17 mouse cellular contexts compared by ENCODE assay signal in genomic region chr6:72508596-72508995, GRCm38 (mm10). TPM values are rescaled to one million over a fixed set of nuclear protein-coding genes. Genes with fewer than 3 reads are reported as not detected.
DNase-seq lines count a peak whose midpoint lies in the region; ATAC-seq and TF ChIP-seq lines count a peak whose summit lies in the region.
"Had no signal": no experiment of that assay in that cellular context is flagged by ENCODE, and none has a peak within 500 bp of the region (broad histone marks: within the 10 kb centered on the region; RNA-seq: fewer than 3 reads in every experiment).

No protein-coding gene starts in this region.

- no peak overlapping the region for H3K9ac ChIP-seq in limb, embryonic 15.5 days
- H3K9ac ChIP-seq: forebrain, embryonic 12.5 days; heart, embryonic 15.5 days; lung, embryonic 14.5 days had no signal

- ATAC-seq in limb, embryonic 15.5 days (ENCODE audit: insufficient number of reproducible peaks, low FRiP score, low TSS enrichment, low read depth), result no peak
- ATAC-seq: inflammation-experienced regulatory T-cells, adult 6 months had no signal

- no peak overlapping the region for H3K4me3 ChIP-seq in layer of hippocampus, adult 2 months
- H3K4me3 ChIP-seq in brown adipose tissue, adult 24 weeks (ENCODE audit: insufficient read depth, low read depth, low read length), result no peak overlapping the region
- no peak overlapping the region for H3K4me3 ChIP-seq in limb, embryonic 15.5 days
- H3K4me3 ChIP-seq: forebrain, embryonic 12.5 days; heart, embryonic 15.5 days; megakaryocyte, embryonic 14.5 days had no signal

- no peaks in the 10 kb centered on the region for H3K36me3 ChIP-seq in limb, embryonic 15.5 days
- H3K36me3 ChIP-seq: forebrain, embryonic 12.5 days; G1E; heart, embryonic 15.5 days had no signal

- DNase-seq in adrenal gland, adult 2 months, result peak; percentile 48
- no peak for DNase-seq in adrenal gland, postnatal 25 days
- DNase-seq in layer of hippocampus, adult 2 months (ENCODE audit: low spot score in 2 of 2), result no peak
- no peak for DNase-seq in layer of hippocampus, adult 9-10 months (ENCODE audit: low spot score)
- DNase-seq in cerebellum, adult 11 months, result no peak
- DNase-seq in thymus, postnatal 10 days (ENCODE audit: low spot score in 2 of 2), result no peak
- DNase-seq: cerebellum, adult 11-12 months; kidney, postnatal 25 days; liver; lung, embryonic 14.5 days had no signal

- WGBS in limb, embryonic 15.5 days, result 54% methylated on average over 4 of the region's 4 CpGs

- H3K4me2 ChIP-seq in limb, embryonic 15.5 days, result no peak overlapping the region
- H3K4me2 ChIP-seq: forebrain, embryonic 12.5 days; heart, embryonic 15.5 days; lung, embryonic 14.5 days had no signal

- no peaks in the 10 kb centered on the region for H3K27me3 ChIP-seq in limb, embryonic 15.5 days
- H3K27me3 ChIP-seq: forebrain, embryonic 12.5 days; heart, embryonic 15.5 days had no signal

- no peaks in the 10 kb centered on the region for H3K9me3 ChIP-seq in limb, embryonic 15.5 days
- H3K9me3 ChIP-seq: forebrain, embryonic 12.5 days; G1E; heart, embryonic 15.5 days had no signal

- TF ChIP-seq CTCF in layer of hippocampus, adult 2 months (conservative IDR thresholded peaks at IDR 0.05), result no peak

- peaks cover 32% of the 10 kb centered on the region for H3K4me1 ChIP-seq in brown adipose tissue, adult 24 weeks (ENCODE audit: control insufficient read depth, insufficient read depth, insufficient read length, low read length)
- H3K4me1 ChIP-seq in limb, embryonic 15.5 days, result peaks cover 43% of the 10 kb centered on the region

- H3K27ac ChIP-seq in layer of hippocampus, adult 2 months, result peak overlapping the region; percentile 32; the same call in 1 of the 2 replicates
- peak overlapping the region; percentile 59 for H3K27ac ChIP-seq in brown adipose tissue, adult 24 weeks (replicated peaks; ENCODE audit: low read depth, low read length)
- H3K27ac ChIP-seq in limb, embryonic 15.5 days, result peak overlapping the region; percentile 71
- H3K27ac ChIP-seq: forebrain, embryonic 12.5 days; heart, embryonic 15.5 days had no signal

RNA-seq across cellular contexts. Expression of gene Sh2d6, which starts 12.9 kb away (rescaled TPM):
- total RNA-seq in adrenal gland, adult 2 months (2021), result under 1 TPM; 0.23 to 0.24 TPM
- 0.25 and 0.49 TPM in 2 replicates for polyA plus RNA-seq in adrenal gland, adult 2 months (2012; rRNA removed)
- total RNA-seq in adrenal gland, postnatal 25 days (2021), result 0.39 TPM in 1 of 2 replicates, not detected in the other
- under 1 TPM; 0.49 to 0.56 TPM for total RNA-seq in layer of hippocampus, adult 2 months (2021)
- polyA plus RNA-seq in brown adipose tissue, adult 24 weeks (2012; ENCODE audit: insufficient read depth, insufficient read length, missing spikeins), result not detected in 2 replicates
- polyA plus RNA-seq in limb, embryonic 15.5 days (2015; fragmentation: Nextera tagmentation; extraction: Ambion mirVana), result 0.17 and 0.36 TPM in 2 replicates
- polyA plus RNA-seq: G1E; heart, embryonic 15.5 days; inflammation-experienced regulatory T-cells, adult 6 months; lung, embryonic 14.5 days had no signal

RNA-seq across cellular contexts. Expression of gene Capg, which starts 35.6 kb away (rescaled TPM):
- 10 to 100 TPM; 32.2 to 56.3 TPM for total RNA-seq in adrenal gland, adult 2 months (2021)
- polyA plus RNA-seq in adrenal gland, adult 2 months (2012; rRNA removed), result 38.9 and 41.9 TPM in 2 replicates
- total RNA-seq in adrenal gland, postnatal 25 days (2021), result 30.3 and 48.1 TPM in 2 replicates
- total RNA-seq in layer of hippocampus, adult 2 months (2021), result 1 to 10 TPM; 2.5 to 2.8 TPM
- polyA plus RNA-seq in brown adipose tissue, adult 24 weeks (2012; ENCODE audit: insufficient read depth, insufficient read length, missing spikeins), result 8.2 and 11.9 TPM in 2 replicates
- 123 and 127 TPM in 2 replicates for polyA plus RNA-seq in limb, embryonic 15.5 days (2015; fragmentation: Nextera tagmentation; extraction: Ambion mirVana)
